Mouse (Mus musculus) testis, adult 2 months (tissue): ENCODE measurements at regions not wholly inside any gene's neighbourhood (a gene's known extent, or its start where the extent isn't known, plus 50 kb on each side); places are given as distances from the start of the nearest gene placed in this dataset.

Experiments
- CTCF ChIP-seq: fragments of 200-500 bp; IDR thresholded peaks from 2 replicates; pipeline ENCODE4 v1.5.1; 2012; ENCODE audit warnings: low read depth, mild to moderate bottlenecking, inconsistent platforms, low read length, moderate library complexity; ENCODE audit not compliant: control insufficient read depth, insufficient read depth, insufficient replicate concordance
- POLR2A ChIP-seq: fragments of 200-500 bp; IDR thresholded peaks from 2 replicates; pipeline ENCODE4 v1.6.1; 2012; ENCODE audit warnings: low read depth, mild to moderate bottlenecking, inconsistent platforms, low read length, moderate library complexity; ENCODE audit not compliant: control insufficient read depth

GRCm38 (mm10) chr1:152171034-152171790, 81.3 kb upstream of the 1700025G04Rik start:
- no peak for TF ChIP-seq POLR2A
- TF ChIP-seq CTCF = no peak
